Mouse (Mus musculus) hindbrain, embryonic 10.5 days (tissue): ENCODE results near the gene Psors1c2. TPM values are rescaled to one million over a fixed set of nuclear protein-coding genes. Genes with fewer than 3 reads are reported as not detected.
A peak's percentile ranks its signal among the peaks of the same experiment; 100 is the strongest.

ENCODE experiments used
- DNase-seq: peaks from one replicate; pipeline ENCODE4 v3.0.0-alpha.2; 2017; ENCODE audit warnings: low spot score
- H3K27ac ChIP-seq: fragments of 300-500 bp; sonication (generic); 2 replicates; pipeline ENCODE4 v1.5.1; 2016; ENCODE audit warnings: mild to moderate bottlenecking, moderate library complexity
- H3K27me3 ChIP-seq: fragments of 300-500 bp; sonication (generic); 2 replicates; pipeline ENCODE4 v1.6.1; 2016; ENCODE audit warnings: mild to moderate bottlenecking; ENCODE audit not compliant: poor library complexity, insufficient read depth, severe bottlenecking
- H3K36me3 ChIP-seq: fragments of 300-500 bp; sonication (generic); 2 replicates; pipeline ENCODE4 v1.6.1; 2016; ENCODE audit warnings: mild to moderate bottlenecking, moderate library complexity
- H3K4me1 ChIP-seq: fragments of 300-500 bp; sonication (generic); replicated peaks from 2 replicates; pipeline ENCODE4 v1.6.1; 2016; ENCODE audit warnings: mild to moderate bottlenecking
- H3K4me3 ChIP-seq: fragments of 300-500 bp; sonication (generic); 2 replicates; pipeline ENCODE4 v1.5.1; 2016; ENCODE audit warnings: mild to moderate bottlenecking, moderate library complexity
- H3K9me3 ChIP-seq: fragments of 300-500 bp; sonication (generic); 2 replicates; pipeline ENCODE4 v1.6.1; 2016; ENCODE audit warnings: mild to moderate bottlenecking, moderate library complexity
- WGBS: fragments of 180-500 bp; shearing (Covaris S2); methylation state at CpG from one replicate; pipeline ENCODE4 v1.1.7; 2016; 5-methylcytosine and 5-hydroxymethylcytosine counted together
- polyA plus RNA-seq: library from polyadenylated mRNA; unstranded; fragments of >200 nt; fragmentation: Nextera tagmentation; extraction: Ambion mirVana; gene quantifications from 2 replicates; pipeline ENCODE4 v1.2.1, GENCODE M21; 2016

The Psors1c2 gene
- polyA plus RNA-seq, 1 experiment from 2014 or later: 2.5 TPM

DNA sequence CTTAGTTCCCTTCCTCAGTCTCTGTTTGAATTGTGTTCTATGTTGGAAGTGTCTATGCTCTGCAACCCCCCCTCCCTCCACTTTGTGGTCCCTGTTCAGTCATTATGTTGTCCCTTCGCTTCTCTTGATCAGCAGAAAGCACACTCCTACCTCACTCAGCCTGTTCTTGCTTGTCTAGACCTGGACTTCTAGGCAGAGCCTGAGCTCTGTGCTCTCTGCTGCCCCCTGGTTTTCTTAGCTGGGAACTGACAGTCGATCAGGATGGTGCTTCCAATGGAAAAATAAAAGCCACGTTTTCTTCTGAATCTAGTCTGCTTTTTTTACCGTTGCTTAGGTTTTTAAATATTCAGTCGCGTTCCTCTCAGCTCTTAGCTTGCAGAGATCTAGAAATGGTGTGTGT lies 1.3 kb downstream of the Psors1c2 start:
- Histone ChIP-seq H3K4me3 (no peak overlapping the region), H3K27me3 (no peaks in the 10 kb centered on the region), H3K27ac (no peak overlapping the region), H3K36me3 (peaks cover 18% of the 10 kb centered on the region), H3K4me1 (peaks cover 21% of the 10 kb centered on the region; the same call in 1 of the 2 replicates), H3K9me3 (no peaks in the 10 kb centered on the region)
- DNase-seq: peak; percentile 67
- WGBS: 18% methylated on average over 6 of the region's 6 CpGs

DNA sequence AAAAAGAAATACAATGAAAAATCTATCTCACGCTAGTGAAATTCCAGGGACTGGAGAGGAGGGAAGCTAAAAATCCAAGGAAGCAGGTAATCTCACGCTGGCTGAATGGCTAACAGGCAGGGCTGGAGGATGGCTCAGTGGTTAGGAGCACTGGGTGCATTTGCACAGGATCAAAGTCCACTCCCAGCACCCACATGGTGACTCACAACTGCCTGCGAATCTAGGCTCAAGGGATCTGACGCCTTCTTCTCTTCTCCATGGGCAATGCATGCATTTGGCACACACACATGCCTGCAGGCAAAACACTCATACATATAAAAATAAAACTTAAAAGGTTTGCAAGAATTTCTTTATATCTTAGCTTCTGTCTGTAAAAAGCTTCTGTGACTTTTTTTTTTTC lies 4.4 kb downstream of the Psors1c2 start:
- H3K4me3 ChIP-seq: no peak overlapping the region
- no peak for DNase-seq
- no peak overlapping the region for H3K27ac ChIP-seq
- no peaks in the 10 kb centered on the region for H3K27me3 ChIP-seq
- 87% methylated on average over 4 of the region's 4 CpGs for WGBS
- H3K9me3 ChIP-seq: no peaks in the 10 kb centered on the region
- H3K36me3 ChIP-seq: no peaks in the 10 kb centered on the region
- H3K4me1 ChIP-seq: peaks cover 8% of the 10 kb centered on the region; the same call in 1 of the 2 replicates

DNA sequence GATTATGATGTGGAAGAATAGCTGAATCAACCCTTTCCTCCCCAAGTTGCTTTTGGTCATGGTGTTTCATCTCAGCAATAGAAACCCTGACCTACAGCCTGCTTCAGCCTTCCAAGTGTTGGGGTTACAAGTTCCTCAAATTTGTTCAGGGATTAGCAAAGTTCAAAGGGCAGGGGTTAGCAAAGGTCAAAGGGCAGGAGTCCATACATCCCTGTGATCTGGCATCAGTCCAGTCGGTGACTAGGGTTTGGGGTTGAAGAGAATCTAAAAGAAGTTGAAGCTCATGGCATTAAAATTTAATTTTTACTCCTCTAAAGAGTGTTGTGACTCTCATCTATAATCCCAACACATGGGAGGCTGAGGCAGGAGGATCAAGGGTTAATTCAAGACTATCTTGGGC lies 5.5 kb downstream of the Psors1c2 start:
- 72% methylated on average over 1 of the region's 1 CpGs for WGBS
- H3K4me1 ChIP-seq: peaks cover 9% of the 10 kb centered on the region
- no peaks in the 10 kb centered on the region for H3K36me3 ChIP-seq
- H3K9me3 ChIP-seq: no peaks in the 10 kb centered on the region
- H3K4me3 ChIP-seq: no peak overlapping the region
- no peak overlapping the region for H3K27ac ChIP-seq
- DNase-seq: no peak
- no peaks in the 10 kb centered on the region for H3K27me3 ChIP-seq

DNA sequence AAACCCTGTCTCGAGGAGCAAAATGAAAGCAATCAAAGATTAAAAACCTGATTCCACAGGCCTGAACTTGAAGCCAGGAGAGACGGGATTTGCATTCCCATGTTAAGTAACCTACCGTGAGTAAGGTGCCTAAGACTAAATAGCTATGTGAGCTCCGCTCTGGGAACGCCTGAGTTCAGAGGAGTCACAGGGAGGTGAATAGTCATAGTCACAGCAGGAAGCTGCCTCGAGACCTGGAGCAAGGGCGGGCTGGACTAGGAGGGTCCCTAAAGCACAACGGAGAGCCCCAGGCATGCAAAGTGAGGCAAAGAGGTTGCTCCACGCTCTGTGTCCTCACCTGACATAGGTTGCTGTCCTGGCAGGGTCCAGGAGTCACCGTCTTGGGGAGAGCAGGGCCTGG lies 6.5 kb downstream of the Psors1c2 start:
- no peaks in the 10 kb centered on the region for H3K36me3 ChIP-seq
- peaks cover 16% of the 10 kb centered on the region for H3K4me1 ChIP-seq
- 56% methylated on average over 10 of the region's 10 CpGs for WGBS
- H3K9me3 ChIP-seq: no peaks in the 10 kb centered on the region
- no peak overlapping the region for H3K4me3 ChIP-seq
- H3K27me3 ChIP-seq: no peaks in the 10 kb centered on the region
- DNase-seq: no peak
- H3K27ac ChIP-seq: no peak overlapping the region

DNA sequence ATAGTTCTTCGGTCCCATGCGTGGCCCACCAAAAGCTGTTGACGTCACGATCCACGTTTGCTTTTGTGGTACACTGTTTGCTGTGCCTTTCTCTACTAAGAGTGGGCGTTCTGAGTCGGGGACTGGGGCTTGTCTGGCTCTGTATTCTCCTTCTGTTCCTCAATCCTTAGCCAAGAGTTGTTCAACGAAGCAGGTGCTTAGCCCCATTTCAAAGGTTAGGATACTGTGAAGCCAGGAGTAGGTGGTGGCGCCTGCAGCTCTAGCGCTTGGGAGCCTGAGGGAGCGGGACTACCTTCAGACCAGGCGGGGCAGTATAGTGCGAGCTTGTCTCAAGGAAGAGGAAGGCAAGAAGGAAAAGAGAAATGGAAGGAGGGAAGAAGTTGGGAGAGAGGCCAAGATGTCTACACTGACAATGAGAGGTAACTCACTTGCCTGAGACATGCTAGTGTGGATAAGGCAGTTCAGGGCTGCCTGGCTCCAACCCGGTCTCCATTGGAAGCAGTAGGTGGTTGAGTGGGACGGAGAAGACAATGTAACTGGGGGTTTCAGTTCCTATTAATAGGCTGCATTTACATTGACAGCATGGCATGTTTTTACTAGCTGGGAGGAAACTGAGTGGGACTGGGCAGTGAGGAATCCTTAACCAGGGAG lies 9.9 kb downstream of the Psors1c2 start:
- Histone ChIP-seq H3K4me3 (peak overlapping the region; percentile 21; the same call in 1 of the 2 replicates), H3K4me1 (peaks cover 32% of the 10 kb centered on the region), H3K27me3 (no peaks in the 10 kb centered on the region), H3K36me3 (no peaks in the 10 kb centered on the region), H3K9me3 (no peaks in the 10 kb centered on the region), H3K27ac (peak overlapping the region; percentile 80)
- 76% methylated on average over 15 of the region's 15 CpGs for WGBS
- no peak for DNase-seq

DNA sequence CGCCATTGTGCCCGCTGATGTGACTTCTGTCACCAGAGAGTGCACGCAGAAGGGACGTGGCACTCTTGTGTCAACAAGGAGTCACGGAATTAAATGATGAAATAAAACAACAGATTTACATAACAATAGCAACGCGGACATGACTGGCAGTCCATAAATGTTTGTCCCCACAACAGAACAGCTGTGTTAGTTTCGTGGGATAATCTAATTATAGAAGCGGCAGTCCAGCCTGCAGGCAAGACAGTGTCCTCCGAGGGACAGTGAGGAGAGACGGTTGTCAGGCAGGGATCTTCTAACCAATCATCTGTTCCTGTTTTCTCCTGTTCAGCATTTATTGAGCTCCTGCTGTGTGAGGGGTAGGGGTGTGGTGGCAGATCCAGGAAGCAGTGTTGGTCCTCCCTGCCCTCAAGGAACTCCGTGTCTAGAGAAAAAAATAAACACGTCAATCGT lies 10.4 kb downstream of the Psors1c2 start:
- H3K4me3 ChIP-seq: peak overlapping the region; percentile 21; the same call in 1 of the 2 replicates
- peak; percentile 42 for DNase-seq
- peaks cover 32% of the 10 kb centered on the region for H3K4me1 ChIP-seq
- peak overlapping the region; percentile 80 for H3K27ac ChIP-seq
- 32% methylated on average over 14 of the region's 14 CpGs for whole genome bisulfite sequencing
- no peaks in the 10 kb centered on the region for H3K36me3 ChIP-seq
- H3K27me3 ChIP-seq: no peaks in the 10 kb centered on the region
- H3K9me3 ChIP-seq: no peaks in the 10 kb centered on the region

DNA sequence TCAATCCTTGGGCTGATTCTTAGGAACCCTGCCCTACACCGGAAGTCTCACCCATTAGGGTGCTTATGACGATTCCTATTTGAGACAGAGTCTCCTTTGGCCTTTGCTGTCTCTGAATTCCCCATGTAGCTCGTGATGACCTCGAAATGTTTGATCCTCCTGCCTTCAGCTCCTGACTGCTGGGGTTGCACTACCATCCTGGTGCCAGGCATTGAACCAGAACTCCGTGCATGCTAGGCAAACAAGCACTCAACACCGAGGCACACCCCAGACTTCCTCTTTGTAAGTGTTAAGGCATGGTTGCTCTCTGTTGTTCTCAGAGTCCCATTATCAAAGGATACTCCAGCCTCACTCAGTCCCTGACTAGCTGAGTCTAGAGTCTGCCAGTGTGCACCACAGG lies 11.0 kb downstream of the Psors1c2 start:
- no peak overlapping the region for H3K4me3 ChIP-seq
- no peaks in the 10 kb centered on the region for H3K9me3 ChIP-seq
- no peaks in the 10 kb centered on the region for H3K36me3 ChIP-seq
- H3K4me1 ChIP-seq: peaks cover 35% of the 10 kb centered on the region
- WGBS: 79% methylated on average over 6 of the region's 6 CpGs
- H3K27ac ChIP-seq: peak overlapping the region; percentile 80
- 0 out of 2 replicates have a peak, but pooled peaks cover 3% of the 10 kb centered on the region for H3K27me3 ChIP-seq
- no peak for DNase-seq

DNA sequence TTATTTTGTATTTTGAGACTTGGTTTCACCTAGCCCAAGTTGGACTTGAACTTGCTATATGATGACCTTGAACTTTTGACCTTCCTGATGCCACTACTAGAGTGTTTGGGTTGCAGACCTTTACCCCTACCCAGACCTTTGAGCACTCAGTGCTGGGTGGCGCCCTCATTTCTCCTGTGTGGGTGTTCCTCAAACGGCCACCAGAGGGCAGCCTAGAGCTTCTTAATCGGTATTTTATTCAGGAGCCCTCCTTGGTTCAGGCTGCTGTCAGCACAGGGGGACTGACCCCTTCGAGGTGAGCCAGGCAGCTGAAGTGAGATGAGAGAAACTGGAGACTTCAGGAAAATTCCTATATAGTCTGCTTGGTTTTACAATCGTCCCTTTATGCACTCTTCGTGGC lies 11.7 kb downstream of the Psors1c2 start:
- no peak overlapping the region for H3K4me3 ChIP-seq
- H3K9me3 ChIP-seq: no peaks in the 10 kb centered on the region
- H3K27ac ChIP-seq: no peak overlapping the region
- 32% methylated on average over 6 of the region's 6 CpGs for WGBS
- peak; percentile 69 for DNase-seq
- peaks cover 39% of the 10 kb centered on the region for H3K4me1 ChIP-seq
- no peaks in the 10 kb centered on the region for H3K36me3 ChIP-seq
- 0 out of 2 replicates have a peak, but pooled peaks cover 3% of the 10 kb centered on the region for H3K27me3 ChIP-seq

DNA sequence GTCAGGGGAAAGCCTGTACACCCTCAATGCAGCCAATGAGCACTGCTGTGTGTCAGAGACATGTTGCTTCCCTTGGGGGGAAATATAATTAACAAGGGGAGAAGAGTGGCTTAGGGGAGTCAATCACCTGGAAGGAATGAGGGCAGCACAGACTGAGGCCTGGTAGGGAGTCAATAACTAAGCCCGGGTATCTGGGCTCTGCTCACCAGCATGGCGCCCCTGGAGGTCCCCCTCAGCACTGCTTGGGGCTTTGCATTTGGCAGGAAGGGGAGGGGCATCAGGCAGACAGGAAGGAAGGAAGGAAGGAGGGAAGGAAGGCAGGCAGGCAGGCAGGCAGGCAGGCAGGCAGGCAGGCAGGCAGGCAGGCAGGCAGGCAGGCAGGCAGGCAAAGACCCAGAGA lies 14.5 kb downstream of the Psors1c2 start:
- Histone ChIP-seq H3K9me3 (no peaks in the 10 kb centered on the region), H3K27ac (peak overlapping the region; percentile 12; the same call in 1 of the 2 replicates), H3K27me3 (0 out of 2 replicates have a peak, but pooled peaks cover 3% of the 10 kb centered on the region), H3K36me3 (no peaks in the 10 kb centered on the region), H3K4me3 (no peak overlapping the region), H3K4me1 (peaks cover 48% of the 10 kb centered on the region)
- WGBS: 54% methylated on average over 2 of the region's 2 CpGs
- no peak for DNase-seq

DNA sequence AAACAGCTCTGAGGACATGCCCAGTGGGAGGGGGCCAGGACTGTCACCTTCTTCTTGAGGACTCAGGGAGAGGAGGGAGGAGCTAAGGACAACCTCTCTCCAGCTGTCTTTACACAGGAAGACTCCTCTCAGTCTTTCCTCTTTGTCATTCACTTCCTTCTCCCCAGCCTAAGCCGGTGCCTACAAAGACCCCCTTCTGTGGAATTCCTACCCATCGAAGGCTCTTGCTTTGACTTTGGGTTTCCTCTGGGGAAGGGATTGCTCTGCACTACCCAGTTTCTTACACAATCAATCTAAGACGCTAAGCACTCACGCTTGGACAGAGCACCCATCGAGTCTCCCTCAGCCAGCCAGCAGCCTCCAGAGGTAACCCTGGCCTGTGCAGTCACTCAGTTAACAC lies 15.6 kb downstream of the Psors1c2 start:
- Histone ChIP-seq H3K27ac (no peak overlapping the region), H3K27me3 (0 out of 2 replicates have a peak, but pooled peaks cover 3% of the 10 kb centered on the region), H3K9me3 (no peaks in the 10 kb centered on the region), H3K36me3 (no peaks in the 10 kb centered on the region), H3K4me3 (no peak overlapping the region), H3K4me1 (peaks cover 38% of the 10 kb centered on the region)
- no peak for DNase-seq
- WGBS: 13% methylated on average over 5 of the region's 5 CpGs

DNA sequence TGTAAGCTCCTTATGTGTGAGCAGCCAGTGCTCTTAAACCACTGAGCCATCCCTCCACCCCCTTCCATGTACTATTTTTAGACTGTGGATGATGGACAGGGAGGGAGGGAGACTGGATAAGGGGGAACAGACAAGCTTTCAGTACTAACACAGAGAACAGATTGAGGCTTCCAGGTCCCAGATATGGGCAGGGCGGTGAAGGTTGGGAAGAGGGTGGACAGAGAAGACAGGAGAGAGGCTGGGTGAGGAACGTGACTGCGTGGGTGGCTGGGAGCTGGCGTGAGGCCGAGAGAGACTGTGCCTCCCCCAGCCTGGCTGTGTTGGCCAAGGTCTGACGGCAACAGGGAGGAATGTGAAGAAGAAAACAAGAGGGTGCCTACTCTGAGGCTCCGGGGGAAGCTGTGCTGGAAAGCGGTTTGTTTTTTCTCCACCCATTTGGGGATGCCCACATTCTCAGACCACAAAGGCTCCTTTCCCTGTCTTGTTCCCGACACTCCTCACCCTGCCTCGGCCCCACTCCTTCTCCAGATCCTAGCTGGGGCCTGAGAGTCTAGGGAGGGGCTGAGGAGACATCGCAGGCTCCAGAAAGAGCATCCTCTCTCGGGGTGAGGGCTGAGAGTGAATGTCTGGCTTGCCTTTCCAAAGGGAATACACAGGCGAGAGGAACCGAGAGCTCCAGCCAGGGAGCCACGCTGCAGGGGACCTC lies 16.6 kb downstream of the Psors1c2 start:
- H3K4me1 ChIP-seq: peaks cover 32% of the 10 kb centered on the region
- H3K36me3 ChIP-seq: no peaks in the 10 kb centered on the region
- 0 out of 2 replicates have a peak, but pooled peaks cover 3% of the 10 kb centered on the region for H3K27me3 ChIP-seq
- DNase-seq: no peak
- no peak overlapping the region for H3K4me3 ChIP-seq
- WGBS: 50% methylated on average over 15 of the region's 15 CpGs
- no peak overlapping the region; the same call in 1 of the 2 replicates for H3K27ac ChIP-seq
- H3K9me3 ChIP-seq: no peaks in the 10 kb centered on the region

DNA sequence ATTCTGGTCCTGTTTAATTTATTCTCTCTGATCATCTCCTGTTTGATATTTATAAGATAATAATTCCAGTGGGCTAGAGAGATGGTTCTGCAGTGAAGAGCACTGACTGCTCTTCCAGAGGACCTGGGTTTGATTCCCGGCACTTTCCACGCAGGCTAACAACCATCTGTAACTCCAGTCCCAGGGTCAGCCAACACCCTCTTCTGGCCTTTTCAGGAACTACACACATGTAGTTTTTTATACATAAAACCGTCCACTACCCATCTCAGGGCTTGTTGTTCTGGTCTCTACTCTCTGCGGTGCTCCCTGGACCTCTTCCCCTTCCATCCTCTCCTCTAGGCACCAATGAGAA lies 17.1 kb downstream of the Psors1c2 start:
- Histone ChIP-seq H3K36me3 (no peaks in the 10 kb centered on the region), H3K27ac (no peak overlapping the region), H3K27me3 (0 out of 2 replicates have a peak, but pooled peaks cover 3% of the 10 kb centered on the region), H3K4me1 (peaks cover 32% of the 10 kb centered on the region), H3K9me3 (no peaks in the 10 kb centered on the region), H3K4me3 (no peak overlapping the region)
- DNase-seq: no peak
- 95% methylated on average over 4 of the region's 4 CpGs for WGBS

DNA sequence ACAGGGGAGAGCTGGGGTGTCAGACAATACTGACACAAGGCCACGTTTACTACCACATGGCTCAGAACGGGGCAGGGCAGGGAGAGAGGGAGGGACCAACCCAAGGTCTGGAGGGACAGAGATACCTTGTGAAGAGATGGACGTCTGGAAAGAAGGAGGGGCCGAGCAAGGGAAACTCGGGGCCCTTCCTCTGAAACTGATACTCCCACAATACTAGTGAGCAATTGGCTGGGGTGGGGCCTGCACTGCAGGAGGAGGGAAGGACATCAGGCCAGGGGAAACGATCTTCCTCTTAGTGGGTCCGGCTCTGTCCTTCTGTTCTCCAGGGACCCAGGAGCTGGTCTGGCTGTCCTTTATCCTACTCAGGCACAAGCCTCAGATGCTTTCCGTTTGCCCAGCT lies 17.9 kb downstream of the Psors1c2 start:
- Histone ChIP-seq H3K36me3 (no peaks in the 10 kb centered on the region), H3K27me3 (0 out of 2 replicates have a peak, but pooled peaks cover 3% of the 10 kb centered on the region), H3K27ac (no peak overlapping the region), H3K4me3 (no peak overlapping the region), H3K4me1 (peaks cover 32% of the 10 kb centered on the region), H3K9me3 (no peaks in the 10 kb centered on the region)
- no peak for DNase-seq
- 56% methylated on average over 8 of the region's 8 CpGs for WGBS
